Mouse (Mus musculus) gastrocnemius, adult 2 months (tissue): ENCODE data around the gene Nhlh1. TPM values are rescaled to one million over a fixed set of nuclear protein-coding genes. Genes with fewer than 3 reads are reported as not detected.
A peak's percentile ranks its signal among the peaks of the same experiment; 100 is the strongest.

Source experiments
- DNase-seq: peaks from one replicate; pipeline ENCODE4 v3.0.0; 2022
- H3K27ac ChIP-seq: fragments of 200-600 bp; 2 replicates; pipeline ENCODE4 v1.8.1; 2022; ENCODE audit warnings: mild to moderate bottlenecking
- H3K4me3 ChIP-seq: fragments of 200-600 bp; 2 replicates; pipeline ENCODE4 v1.8.1; 2022; ENCODE audit warnings: mild to moderate bottlenecking, moderate library complexity
- CTCF ChIP-seq: fragments of 200-600 bp; IDR thresholded peaks from 2 replicates; pipeline ENCODE4 v1.8.1; 2022; ENCODE audit warnings: antibody characterized with exemption, mild to moderate bottlenecking, moderate library complexity
- intact Hi-C: fragments of 180-260 bp; cut with DNase I; formaldehyde crosslinking; loops from one replicate; pipeline ENCODE4 v1.15.1; 2025
- total RNA-seq, 2 experiments: library from RNA; stranded (reverse); gene quantifications; 2 replicates each; pipeline ENCODE4 v1.2.3; 2021

Nhlh1 gene
- total RNA-seq, 2 experiments from 2014 or later: not detected

- DNase-seq: peak; percentile 76
- intact Hi-C loops: loop anchor here (5.0 to 10.0 kb wide), 4 partner anchors 70 to 448 kb away; partner anchors contain the start of gene Kcnj9
- Histone ChIP-seq H3K4me3 (no peak overlapping the region), H3K27ac (no peak overlapping the region)
- peak; percentile 88 for TF ChIP-seq CTCF
Measured at GRCm38 (mm10) chr1:172046938-172047337, 10.4 kb downstream of the Nhlh1 start.

GRCm38 (mm10) chr1:172046410-172046809, 11.0 kb downstream of the Nhlh1 start:
- no peak for TF ChIP-seq CTCF
- intact Hi-C loops: loop anchor here (5.0 to 10.0 kb wide), 4 partner anchors 71 to 448 kb away; partner anchors contain the start of gene Kcnj9

GRCm38 (mm10) chr1:172029914-172030313, 27.5 kb downstream of the Nhlh1 start:
- intact Hi-C loops: no loop called here

More at GRCm38 (mm10) chr1:172046410-172046809, 11.0 kb downstream of the Nhlh1 start:
- Histone ChIP-seq H3K27ac (no peak overlapping the region), H3K4me3 (no peak overlapping the region)
- DNase-seq: no peak

GRCm38 (mm10) chr1:172028394-172029275, 28.7 kb downstream of the Nhlh1 start, which contains the start of gene Vangl2:
Gene Vangl2, minus strand, starts transcription at chr1:172028444.
- intact Hi-C loops: no loop called here
- no peak for DNase-seq
- Histone ChIP-seq H3K27ac (peak within 1 kb of the TSS; percentile 82), H3K4me3 (peak within 1 kb of the TSS; percentile 73)
- TF ChIP-seq CTCF: no peak

More at GRCm38 (mm10) chr1:172029914-172030313, 27.5 kb downstream of the Nhlh1 start:
- peak; percentile 49 for DNase-seq
- Histone ChIP-seq H3K27ac (peak overlapping the region; percentile 39), H3K4me3 (no peak overlapping the region)
- no peak for TF ChIP-seq CTCF

GRCm38 (mm10) chr1:172027809-172028102, 29.6 kb downstream of the Nhlh1 start:
- intact Hi-C loops: no loop called here
- Histone ChIP-seq H3K27ac (peak overlapping the region; percentile 82; the same call in 1 of the 2 replicates), H3K4me3 (peak overlapping the region; percentile 73)
- TF ChIP-seq CTCF: no peak
- DNase-seq: no peak

- H3K4me3 ChIP-seq: peak overlapping the region; percentile 73
- peak; percentile 89 for DNase-seq
- peak overlapping the region; percentile 82 for H3K27ac ChIP-seq
- TF ChIP-seq CTCF: 0 out of 2 replicates have a peak, but pooled peaks have one; percentile 9
- intact Hi-C loops: no loop called here
Measured at GRCm38 (mm10) chr1:172027010-172027808, 30.2 kb downstream of the Nhlh1 start.

GRCm38 (mm10) chr1:172026201-172026901, 31.0 kb downstream of the Nhlh1 start:
- intact Hi-C loops: no loop called here
- H3K4me3 ChIP-seq: peak overlapping the region; percentile 73
- peak overlapping the region; percentile 82 for H3K27ac ChIP-seq
- DNase-seq: no peak
- TF ChIP-seq CTCF: no peak

GRCm38 (mm10) chr1:172025201-172025904, 32.0 kb downstream of the Nhlh1 start:
- no peak overlapping the region for H3K4me3 ChIP-seq
- no peak overlapping the region for H3K27ac ChIP-seq

GRCm38 (mm10) chr1:172024140-172024895, 33.1 kb downstream of the Nhlh1 start:
- TF ChIP-seq CTCF: no peak
- no peak for DNase-seq
- Histone ChIP-seq H3K4me3 (no peak overlapping the region), H3K27ac (no peak overlapping the region)
- intact Hi-C loops: no loop called here

More at GRCm38 (mm10) chr1:172025201-172025904, 32.0 kb downstream of the Nhlh1 start:
- no peak for DNase-seq
- no peak for TF ChIP-seq CTCF
- intact Hi-C loops: no loop called here

GRCm38 (mm10) chr1:172019863-172020521, 37.4 kb downstream of the Nhlh1 start:
- DNase-seq: no peak
- TF ChIP-seq CTCF: no peak
- intact Hi-C loops: no loop called here
- no peak overlapping the region for H3K4me3 ChIP-seq
- no peak overlapping the region for H3K27ac ChIP-seq

- Histone ChIP-seq H3K4me3 (no peak overlapping the region), H3K27ac (no peak overlapping the region)
- TF ChIP-seq CTCF: no peak
- intact Hi-C loops: no loop called here
- DNase-seq: no peak
Measured at GRCm38 (mm10) chr1:172019339-172019738, 38.0 kb downstream of the Nhlh1 start.
